Mouse (Mus musculus) G1E (cell line): ENCODE measurements around the gene Slc44a5.

Experiments used
- CTCF ChIP-seq: IDR thresholded peaks from 2 replicates; pipeline ENCODE4 v1.5.1; 2012; ENCODE audit warnings: low read depth, low read length, inconsistent platforms, mixed read lengths
- GATA1 ChIP-seq: IDR thresholded peaks from 2 replicates; pipeline ENCODE4 v1.6.1; 2012; ENCODE audit warnings: borderline replicate concordance, low read length, inconsistent platforms, mixed read lengths
- GATA2 ChIP-seq: IDR thresholded peaks from 2 replicates; pipeline ENCODE4 v1.6.1; 2012; ENCODE audit warnings: low read depth, low read length, inconsistent platforms, borderline replicate concordance
- POLR2AphosphoS5 ChIP-seq: IDR thresholded peaks from 2 replicates; pipeline ENCODE4 v1.6.1; 2012; ENCODE audit warnings: low read depth, low read length, inconsistent platforms; ENCODE audit not compliant: insufficient replicate concordance
- TAL1 ChIP-seq: conservative IDR thresholded peaks from 2 replicates; pipeline ENCODE4 v1.6.1; 2012; ENCODE audit warnings: low read depth, low read length, inconsistent platforms, mixed read lengths

GRCm38 (mm10) chr3:153926333-153926732 is 46.9 kb upstream of the Slc44a5 start:
- TF ChIP-seq CTCF (no peak), TAL1 (no peak), POLR2AphosphoS5 (no peak), GATA1 (no peak), GATA2 (no peak)
